Mouse (Mus musculus) CH12.LX (cell line): Measurements from ENCODE around the gene Bysl. TPM values are rescaled to one million over a fixed set of nuclear protein-coding genes. Genes with fewer than 3 reads are reported as not detected.
"Not testable (repeated sequence)": the region's sequence is repeated elsewhere in the genome, so short reads cannot be mapped to it uniquely, and the experiment has no call there.

Source experiments
- DNase-seq: peaks from one replicate; pipeline ENCODE4 v3.0.0-alpha.2; 2013; ENCODE audit errors: extremely low read depth
- H3K27ac ChIP-seq: 2 replicates; pipeline ENCODE4 v1.5.1; 2012; ENCODE audit warnings: low read depth, mild to moderate bottlenecking, control low read depth, moderate library complexity; ENCODE audit not compliant: insufficient read depth
- H3K27me3 ChIP-seq: replicated peaks from 2 replicates; pipeline ENCODE3; 2012; ENCODE audit warnings: inconsistent platforms
- H3K36me3 ChIP-seq, 2 experiments: replicated peaks in 1 of 2; 2 replicates each; pipeline versions ENCODE3 to v1.6.1; 2012; ENCODE audit warnings: inconsistent platforms in 1 of 2, low read length in 1 of 2, mild to moderate bottlenecking in 1 of 2, mixed read lengths in 1 of 2, moderate library complexity in 1 of 2; ENCODE audit not compliant: control insufficient read depth in 1 of 2, insufficient read depth in 1 of 2
- H3K4me1 ChIP-seq, 2 experiments: 2 replicates each; pipeline ENCODE4 v1.6.1; 2012; ENCODE audit warnings: inconsistent platforms in 1 of 2, moderate library complexity in 1 of 2; ENCODE audit not compliant: insufficient read depth in 2 of 2, control insufficient read depth in 1 of 2
- H3K4me2 ChIP-seq: 2 replicates; pipeline ENCODE4 v1.6.1; 2012; ENCODE audit warnings: low read depth, mild to moderate bottlenecking, control low read depth; ENCODE audit not compliant: poor library complexity, insufficient read depth, severe bottlenecking
- H3K4me3 ChIP-seq, 3 experiments: fragments of 150-350 bp in 1 of 3; sonication (generic) in 1 of 3; replicated peaks in 1 of 3; 2 replicates each; pipeline versions ENCODE3 to v1.5.1; 2011 to 2012; ENCODE audit warnings: low read depth in 2 of 3, low read length in 2 of 3, mild to moderate bottlenecking in 2 of 3, moderate library complexity in 2 of 3, control low read depth in 1 of 3, improper control_type of control experiment in 1 of 3, inconsistent platforms in 1 of 3, mixed read lengths in 1 of 3; ENCODE audit not compliant: poor library complexity in 1 of 3
- H3K79me2 ChIP-seq: replicated peaks from 2 replicates; pipeline ENCODE4 v1.6.1; 2012; ENCODE audit warnings: mild to moderate bottlenecking, moderate library complexity; ENCODE audit not compliant: control insufficient read depth, poor library complexity, insufficient read depth, severe bottlenecking; ENCODE audit errors: extremely low read depth
- H3K9ac ChIP-seq: 2 replicates; pipeline ENCODE4 v1.6.1; 2012; ENCODE audit warnings: low read depth, mild to moderate bottlenecking, control low read depth, moderate library complexity; ENCODE audit not compliant: insufficient read depth
- H3K9me3 ChIP-seq: replicated peaks from 2 replicates; pipeline ENCODE3; 2012; ENCODE audit warnings: low read length, inconsistent platforms, mixed read lengths
- CHD2 ChIP-seq: IDR thresholded peaks from 2 replicates; pipeline ENCODE4 v1.6.1; 2011; ENCODE audit warnings: low read length, improper control_type of control experiment
- EP300 ChIP-seq: IDR thresholded peaks from 2 replicates; pipeline ENCODE4 v1.6.1; 2011; ENCODE audit warnings: low read length, improper control_type of control experiment
- JUN ChIP-seq: IDR thresholded peaks from 2 replicates; pipeline ENCODE4 v1.6.1; 2011; ENCODE audit warnings: low read depth, mild to moderate bottlenecking, low read length, improper control_type of control experiment, moderate library complexity; ENCODE audit not compliant: insufficient read depth
- JUND ChIP-seq: conservative IDR thresholded peaks from 2 replicates; pipeline ENCODE4 v1.6.1; 2011; ENCODE audit warnings: low read depth, low read length, improper control_type of control experiment
- MAFK ChIP-seq: IDR thresholded peaks from 2 replicates; pipeline ENCODE4 v1.6.1; 2011; ENCODE audit warnings: low read length, improper control_type of control experiment; ENCODE audit not compliant: insufficient replicate concordance
- MYC ChIP-seq: IDR thresholded peaks from 2 replicates; pipeline ENCODE4 v1.6.1; 2011; ENCODE audit warnings: low read depth, mild to moderate bottlenecking, improper control_type of control experiment, low read length
- PAX5 ChIP-seq: IDR thresholded peaks from 2 replicates; pipeline ENCODE4 v1.6.1; 2012; ENCODE audit warnings: low read length, inconsistent platforms, mixed read lengths
- POLR2A ChIP-seq: IDR thresholded peaks from 2 replicates; pipeline ENCODE4 v1.6.1; 2011; ENCODE audit warnings: low read depth, mild to moderate bottlenecking, improper control_type of control experiment, low read length
- RAD21 ChIP-seq: IDR thresholded peaks from 2 replicates; pipeline ENCODE4 v1.6.1; 2011; ENCODE audit warnings: low read depth, mild to moderate bottlenecking, low read length, improper control_type of control experiment, moderate library complexity
- TBP ChIP-seq: conservative IDR thresholded peaks from 2 replicates; pipeline ENCODE4 v1.6.1; 2011; ENCODE audit warnings: low read depth, low read length, improper control_type of control experiment
- ZC3H11A ChIP-seq: IDR thresholded peaks from 2 replicates; pipeline ENCODE4 v1.6.1; 2012; ENCODE audit warnings: low read depth, mild to moderate bottlenecking, inconsistent platforms, low read length, improper control_type of control experiment
- ZKSCAN1 ChIP-seq: IDR thresholded peaks from 2 replicates; pipeline ENCODE4 v1.6.1; 2012; ENCODE audit warnings: low read depth, inconsistent platforms, low read length, improper control_type of control experiment, borderline replicate concordance
- ZNF384 ChIP-seq: IDR thresholded peaks from 2 replicates; pipeline ENCODE4 v1.6.1; 2012; ENCODE audit warnings: low read depth, low read length, improper control_type of control experiment, inconsistent platforms
- dilution Hi-C: fragments of 300-500 bp; cut with MboI; formaldehyde crosslinking; loops from 2 replicates; pipeline ENCODE4 v1.14.3; 2020; ENCODE audit warnings: low sequenced_read_pairs; ENCODE audit not compliant: extremely low pct_unique_long_range_greater_than_20kb, extremely low pct_ligation_motif_present
- in situ Hi-C: fragments of 300-500 bp; cut with MboI; formaldehyde crosslinking; loops from 3 replicates; pipeline ENCODE4 v1.14.3; 2019; ENCODE audit warnings: low sequenced_read_pairs, low pct_ligation_motif_present, low pct_unique_long_range_greater_than_20kb, mixed read lengths
- polyA plus RNA-seq: library from polyadenylated mRNA; unstranded; fragments of >175 nt; gene quantifications from 2 replicates; pipeline ENCODE4 v1.2.1, GENCODE M21; 2012; ENCODE audit warnings: low read depth; ENCODE audit not compliant: insufficient read length
- total RNA-seq, 2 experiments: library from RNA; depleted of rRNA; stranded (reverse); fragments of 300-350 nt in 1 of 2; fragments of >200 nt in 1 of 2; gene quantifications; 2 replicates each; pipeline ENCODE4 v1.2.3; 2012 to 2014

The Bysl gene
- total and polyA plus RNA-seq, 3 experiments: 24.0 to 60.5 (median 28.0) TPM

- Histone ChIP-seq H3K9me3 (no peaks in the 10 kb centered on the region), H3K27me3 (no peaks in the 10 kb centered on the region), H3K4me2 (no peak overlapping the region), H3K36me3 (peaks cover 58 to 86% of the 10 kb centered on the region in 2 experiments), H3K79me2 (peaks cover 4% of the 10 kb centered on the region; the same call in 1 of the 2 replicates), H3K4me1 (peaks cover 8 to 44% of the 10 kb centered on the region in 2 experiments; a peak in 3 of 4 replicates), H3K9ac (no peak overlapping the region), H3K27ac (peak overlapping the region; percentile 22; the same call in 1 of the 2 replicates), H3K4me3 (no peak overlapping the region)
- TF ChIP-seq ZNF384: no peak
- TF ChIP-seq ZKSCAN1: no peak
- no peak for TF ChIP-seq PAX5
- no peak for TF ChIP-seq JUND
- TF ChIP-seq EP300: no peak
- TF ChIP-seq CHD2: peak; percentile 6; the same call in 1 of the 2 replicates
- TF ChIP-seq ZC3H11A: no peak
- TF ChIP-seq POLR2A: peak; percentile 3; the same call in 1 of the 2 replicates
- no peak for TF ChIP-seq TBP
- TF ChIP-seq JUN: no peak
- no peak for TF ChIP-seq MYC
- TF ChIP-seq RAD21: no peak
- TF ChIP-seq MAFK: no peak
- in situ Hi-C loops: loop anchor here (5.0 to 25.0 kb wide), 2 partner anchors 87 to 212 kb away; partner anchors contain the start of gene Guca1b
- DNase-seq: no peak
- dilution Hi-C loops: no loop called here
Measured at GRCm38 (mm10) chr17:47599511-47600297, 11.6 kb downstream of the Bysl start.

GRCm38 (mm10) chr17:47598580-47599304 lies 12.6 kb downstream of the Bysl start:
- H3K4me2 ChIP-seq, H3K9me3 ChIP-seq, H3K27ac ChIP-seq, H3K4me3 ChIP-seq, DNase-seq, in situ Hi-C loops, dilution Hi-C loops, H3K79me2 ChIP-seq, H3K27me3 ChIP-seq, H3K9ac ChIP-seq: not testable (repeated sequence)
- Histone ChIP-seq H3K36me3 (peaks cover 49 to 76% of the 10 kb centered on the region in 2 experiments), H3K4me1 (peaks cover 11 to 47% of the 10 kb centered on the region in 2 experiments; a peak in 3 of 4 replicates)
